Mouse (Mus musculus) cerebellum, postnatal 10 days (tissue): Measurements from ENCODE around the gene Nipa2.

Experiments
- DNase-seq, 2 experiments: peaks; one replicate each; pipeline ENCODE4 v3.0.0; 2021; ENCODE audit warnings: mixed read lengths in 2 of 2

The Nipa2 gene

DNA sequence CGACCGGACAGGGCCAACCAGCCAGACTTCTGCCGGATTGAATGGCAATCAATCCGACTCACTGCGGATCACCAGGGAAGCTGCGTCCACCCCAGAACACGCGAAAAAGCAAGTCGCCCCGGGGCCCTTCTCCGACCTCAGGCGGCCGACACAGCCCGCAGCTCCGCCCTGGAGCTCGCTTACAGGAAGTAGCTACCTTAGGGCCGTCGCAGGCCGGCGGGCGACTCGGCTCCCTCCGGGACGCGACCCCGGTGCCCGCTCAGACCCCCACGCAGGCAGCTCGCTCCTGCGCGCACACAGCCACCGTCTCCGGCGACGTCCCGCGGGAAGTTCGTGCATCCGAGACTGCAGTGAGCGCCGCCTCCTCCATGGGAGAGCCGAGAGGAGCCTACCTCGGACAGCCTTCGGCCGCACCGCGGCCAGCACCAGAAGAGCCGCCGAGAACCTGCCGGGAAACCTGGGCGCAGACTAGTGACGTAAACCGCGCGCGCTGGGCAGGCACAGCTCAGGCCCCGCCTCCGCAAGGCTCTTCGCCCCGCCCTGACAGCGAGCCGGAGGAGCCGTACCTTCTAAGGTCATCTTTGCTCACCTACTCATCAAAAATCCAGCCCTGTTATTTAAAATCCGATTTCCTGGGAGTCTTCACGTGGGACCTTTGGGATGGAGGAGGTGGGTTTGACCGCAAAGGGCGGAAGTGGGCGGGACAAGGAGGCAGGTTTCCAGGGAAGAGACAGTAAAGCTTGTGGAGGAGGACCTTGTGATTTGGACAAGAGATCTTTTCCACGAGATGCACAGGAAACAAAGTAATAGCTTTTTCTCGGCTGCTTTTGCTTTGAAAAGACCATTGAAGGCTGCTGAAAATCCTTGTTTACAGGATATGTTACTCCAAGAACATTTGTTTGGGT is at the start of gene Nipa2:
TSS of gene Nipa2 (minus strand) at position 473 of the 905 bp plus-strand sequence.
- DNase-seq, result peak; percentile 98 to 99

DNA sequence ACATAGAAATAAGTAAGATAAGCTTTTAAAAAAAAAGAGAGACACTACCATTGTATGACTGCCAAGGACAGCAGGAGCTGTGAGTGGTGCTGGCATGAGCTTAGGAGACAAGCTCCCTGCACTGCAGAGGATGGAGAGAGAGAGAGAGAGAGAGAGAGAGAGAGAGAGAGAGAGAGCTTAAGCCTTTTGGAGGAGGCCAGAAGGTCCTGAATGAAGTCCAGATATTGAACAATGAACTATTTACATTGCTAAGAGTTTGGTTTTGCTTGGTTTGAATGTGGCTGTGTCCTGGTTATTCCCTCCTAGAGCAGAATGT is 48.7 kb upstream of the Nipa2 start:
- DNase-seq, result no peak

DNA sequence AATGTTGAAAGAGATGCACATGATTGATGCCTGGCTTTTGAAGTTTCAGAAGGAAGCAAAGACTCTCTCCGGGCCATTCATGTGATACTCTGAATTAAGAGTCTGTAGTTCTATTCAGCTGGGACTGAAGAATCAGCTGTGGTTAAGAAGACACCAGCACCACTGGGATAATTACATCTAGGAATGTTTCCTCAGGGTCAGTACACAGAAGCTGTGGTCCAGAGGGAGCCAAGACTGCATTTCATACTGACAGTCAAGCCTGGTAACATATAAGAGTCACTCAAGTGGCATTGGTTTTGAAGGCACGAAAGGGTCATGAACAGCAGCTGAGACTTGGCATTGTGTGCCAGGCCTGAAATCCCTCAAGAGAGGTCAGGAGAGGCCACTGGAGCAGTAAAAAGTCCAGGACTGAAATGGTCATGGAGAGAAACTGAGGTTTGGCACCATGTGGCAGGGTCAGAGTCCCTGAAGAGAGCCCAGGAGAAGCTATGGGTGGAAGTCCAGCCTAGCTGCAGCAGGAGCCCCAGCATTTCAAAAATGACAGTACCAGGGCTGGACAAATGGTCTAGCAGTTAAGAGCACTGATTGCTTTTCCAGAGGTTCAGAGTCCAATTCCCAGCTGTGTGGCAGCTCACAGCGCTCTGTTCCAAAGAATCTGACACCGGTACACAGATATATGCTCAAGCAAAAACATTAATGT is 48.2 kb upstream of the Nipa2 start:
- DNase-seq, result no peak

DNA sequence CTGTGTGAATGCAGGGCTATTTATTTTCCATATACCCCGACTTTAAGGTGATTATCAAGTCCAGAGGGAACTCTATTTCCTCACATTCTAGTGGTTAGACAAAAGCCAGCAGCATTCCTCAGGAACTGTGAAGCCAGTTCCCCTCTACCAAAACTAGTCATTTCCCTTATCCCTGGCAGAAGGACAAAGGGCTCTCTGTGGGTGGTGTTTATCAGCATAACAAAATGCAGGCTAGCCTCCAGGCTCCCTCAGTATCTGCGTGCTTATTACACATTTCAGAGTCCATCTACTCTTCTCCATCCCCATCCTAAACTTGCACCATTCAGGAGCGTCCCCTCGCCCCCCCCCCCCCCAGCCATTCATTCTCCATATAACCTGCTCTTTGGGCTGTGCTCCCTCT is 36.7 kb upstream of the Nipa2 start:
- no peak for DNase-seq

DNA sequence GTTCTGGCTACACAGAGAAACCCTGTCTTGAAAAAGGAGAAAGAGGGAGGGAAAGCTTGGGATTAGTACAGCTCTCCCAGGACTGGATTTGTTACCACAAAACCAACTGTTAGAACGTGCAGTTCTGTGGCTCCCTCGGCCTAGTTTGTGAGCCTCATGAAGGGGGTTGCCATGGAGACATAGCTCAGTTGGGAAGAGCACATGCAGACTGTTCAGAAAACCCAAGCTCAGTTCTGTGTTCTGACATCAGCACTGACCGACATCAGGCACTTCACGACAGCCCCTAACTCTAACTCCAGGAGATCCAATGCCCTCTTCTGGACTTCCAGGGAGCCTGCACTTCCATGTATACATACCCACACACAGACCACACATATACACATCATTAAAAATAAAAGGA is 32.7 kb upstream of the Nipa2 start:
- DNase-seq, result no peak

DNA sequence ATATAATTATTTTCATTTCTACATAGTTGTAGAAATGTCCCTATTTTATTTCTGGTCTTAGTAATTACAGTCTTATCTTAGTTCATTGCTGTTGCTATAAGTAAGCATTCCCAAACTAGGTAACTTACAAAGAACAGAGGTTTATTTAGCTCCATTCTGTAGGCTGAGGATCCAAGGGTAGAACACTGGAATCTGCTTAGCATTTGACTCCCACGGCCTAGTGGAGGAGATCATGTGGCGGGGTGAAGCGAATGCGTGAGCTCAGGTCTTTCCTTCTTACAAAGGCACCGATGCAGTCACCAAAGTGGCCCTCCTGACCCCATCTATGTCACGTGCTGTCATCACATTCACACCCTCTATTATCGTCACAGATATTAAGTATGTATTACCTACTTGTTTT is 29.6 kb upstream of the Nipa2 start:
- DNase-seq, result no peak

DNA sequence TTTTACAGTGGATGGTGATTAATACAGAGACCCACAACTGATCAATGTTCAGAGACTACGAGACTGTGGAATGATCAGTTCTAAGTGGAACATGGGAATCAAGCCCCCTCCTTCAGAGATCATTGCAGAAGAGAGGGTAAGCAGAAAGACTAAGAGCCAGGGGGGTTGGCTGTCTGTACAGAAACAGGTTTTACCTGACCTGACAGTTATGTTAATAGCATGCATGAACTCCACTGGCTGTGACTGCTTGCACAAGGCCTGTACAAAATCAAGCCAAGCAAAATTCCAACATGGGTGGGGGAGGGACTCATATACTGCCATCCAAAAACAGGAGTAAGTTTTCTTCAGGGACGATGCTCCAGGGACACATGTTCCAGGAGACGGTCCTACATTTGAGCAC is 28.9 kb upstream of the Nipa2 start:
- DNase-seq, result no peak

DNA sequence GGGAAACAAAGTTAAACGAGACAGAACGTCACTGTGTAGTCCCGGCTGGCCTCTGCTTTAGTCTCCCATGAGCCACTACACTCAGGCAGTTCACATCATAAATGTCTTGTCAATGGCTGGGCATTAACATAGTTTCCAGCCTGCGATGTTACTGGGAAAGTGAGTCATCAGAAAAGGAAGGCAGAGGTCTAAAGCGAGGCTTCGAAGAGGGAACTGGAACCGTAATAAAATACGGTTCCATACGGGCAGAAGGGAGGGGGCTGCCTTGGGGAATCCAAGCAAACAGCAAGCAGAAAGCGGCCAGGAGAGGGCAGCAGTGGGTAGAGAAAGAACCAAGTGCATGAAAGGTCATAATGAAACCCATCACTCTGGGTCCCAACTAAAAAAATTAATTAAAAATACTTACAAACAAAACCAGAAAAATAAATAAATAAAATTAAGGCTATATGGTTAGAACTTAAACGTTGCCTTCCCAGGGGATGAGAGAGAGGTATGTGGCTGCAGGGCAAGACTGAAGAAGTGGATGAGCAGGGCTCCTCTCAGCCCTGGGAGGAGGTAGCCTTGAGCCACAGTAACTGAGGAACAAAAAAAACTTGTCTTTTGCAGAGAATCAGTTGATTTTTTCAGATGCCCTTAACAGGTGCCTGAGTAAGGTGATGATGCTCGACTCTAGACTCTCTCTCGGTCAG is 24.4 kb upstream of the Nipa2 start:
- DNase-seq, result peak; percentile 95 to 97

DNA sequence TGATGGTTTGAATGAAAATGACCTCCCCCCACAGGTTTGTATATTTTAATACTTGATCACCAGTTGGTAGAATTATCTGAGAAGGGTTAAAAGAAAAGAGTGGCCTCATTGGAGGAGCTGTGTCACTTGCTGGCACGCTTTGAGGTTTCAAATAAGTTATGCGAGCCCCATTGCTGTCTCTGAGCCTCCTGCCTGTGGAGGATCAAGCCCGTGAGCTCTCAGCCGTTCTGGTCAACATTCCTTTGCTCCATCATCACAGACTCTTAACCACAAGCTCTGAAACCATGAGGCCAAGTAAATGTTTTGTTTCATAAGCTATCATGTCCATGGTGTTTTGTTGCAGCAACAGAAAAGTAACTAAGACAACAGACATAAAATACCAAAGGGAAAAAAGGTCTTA is 22.5 kb upstream of the Nipa2 start:
- DNase-seq, result no peak

DNA sequence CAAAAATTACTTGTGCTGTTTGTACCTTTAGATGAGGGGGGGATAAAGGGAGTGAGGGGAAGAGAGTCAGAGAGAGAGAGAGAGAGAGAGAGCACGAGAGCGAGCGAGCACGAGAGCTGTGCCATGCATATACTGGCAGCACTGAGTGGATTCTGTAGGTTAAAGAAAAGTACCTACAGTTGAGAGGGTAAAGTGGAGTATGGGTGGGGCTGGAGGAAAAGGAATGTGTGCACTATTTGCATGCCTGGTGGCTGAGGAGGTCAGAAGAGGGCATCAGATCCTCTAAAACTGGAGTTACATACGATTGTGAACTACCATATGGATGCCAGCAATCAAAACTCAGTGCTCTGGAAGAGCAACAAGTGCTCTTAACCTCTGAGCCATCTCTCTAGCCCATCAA is 20.8 kb upstream of the Nipa2 start:
- DNase-seq, result no peak

DNA sequence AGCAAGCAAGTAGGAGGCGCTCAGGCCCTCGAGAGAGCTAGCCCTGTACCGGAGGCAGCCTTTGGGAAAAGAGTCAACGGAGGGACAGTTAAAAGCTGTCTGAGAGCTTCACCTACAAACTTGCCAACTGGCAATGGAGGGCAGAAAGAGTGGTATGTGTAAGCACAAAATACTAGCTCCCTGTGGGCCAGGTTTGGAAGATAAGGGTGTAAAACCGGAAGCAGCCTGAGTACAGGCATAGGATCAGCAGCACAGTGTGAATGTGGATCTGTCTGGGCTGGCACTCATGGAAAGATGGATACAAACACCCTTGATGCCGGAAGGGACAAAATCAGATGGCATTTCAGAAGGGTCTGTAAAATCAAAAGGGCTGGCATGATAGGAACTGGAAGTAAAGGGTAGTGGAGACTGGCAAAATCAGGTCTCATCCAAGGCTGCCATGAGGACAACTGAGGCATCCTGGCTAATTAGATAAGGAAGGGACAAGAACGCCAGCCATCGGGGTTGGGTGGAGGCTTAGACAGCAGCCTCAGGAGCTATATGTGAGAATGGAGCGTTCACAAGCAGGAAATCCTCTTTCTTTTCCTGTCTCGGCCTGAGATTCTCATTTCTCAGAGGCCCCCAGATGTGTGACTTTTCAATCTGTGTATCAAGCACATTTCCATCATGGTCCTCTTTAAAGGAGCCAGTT is 19.9 kb upstream of the Nipa2 start:
- no peak for DNase-seq

DNA sequence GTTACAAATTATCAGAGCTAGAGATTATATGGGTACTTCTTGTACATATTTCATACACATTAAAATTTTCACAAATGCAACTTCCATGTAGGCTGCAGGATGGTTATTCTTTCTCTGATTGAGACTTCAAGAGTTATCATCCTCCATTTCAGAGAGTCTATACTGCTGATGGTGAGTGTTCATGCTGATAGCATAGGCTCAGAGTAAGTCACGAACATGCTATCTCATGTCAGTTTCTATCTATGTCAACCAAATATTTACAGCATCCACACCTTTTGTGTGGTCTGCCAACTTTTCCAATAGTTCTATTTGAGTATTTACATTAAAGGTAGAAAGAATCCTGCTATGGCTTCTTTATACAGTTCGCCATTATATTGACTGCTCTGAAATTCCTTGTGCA is 19.2 kb upstream of the Nipa2 start:
- no peak for DNase-seq

DNA sequence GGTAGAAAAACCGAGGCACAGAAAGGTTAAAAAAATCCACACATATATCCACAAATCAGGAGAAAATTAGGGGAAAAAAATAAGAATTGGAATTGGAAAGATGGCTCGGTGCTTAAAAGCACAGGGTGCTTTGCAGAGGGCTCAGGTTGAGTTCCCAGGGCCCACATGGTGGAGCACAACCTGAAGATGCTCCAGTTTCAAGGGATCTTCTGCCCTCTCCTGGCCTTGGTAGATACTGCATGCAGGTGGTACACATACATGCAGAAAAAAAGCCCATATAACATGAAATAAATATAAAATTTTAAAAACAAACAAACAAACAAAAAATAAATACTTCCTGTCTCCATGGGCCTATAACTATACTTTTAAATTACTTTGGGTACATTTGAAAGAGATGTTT is 12.2 kb upstream of the Nipa2 start:
- DNase-seq, result no peak

DNA sequence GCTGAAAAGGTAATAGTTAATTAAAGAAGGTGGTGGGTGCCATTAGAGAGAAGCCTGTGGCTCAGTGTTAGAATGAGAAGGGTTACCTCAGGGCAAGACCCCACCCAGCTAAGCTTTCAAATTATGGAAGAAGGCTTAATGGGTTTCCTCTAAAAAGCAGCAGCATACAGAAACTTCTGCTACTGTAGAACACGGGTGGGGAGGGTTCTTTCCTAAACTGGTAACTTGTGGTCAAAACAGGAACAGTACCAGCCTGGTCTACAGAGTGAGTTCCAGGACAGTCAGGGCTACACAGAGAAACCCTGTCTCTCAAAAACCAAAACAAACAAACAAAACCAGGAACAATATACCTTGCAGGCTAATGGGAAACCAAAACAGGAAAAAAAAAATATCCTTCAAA is 7.1 kb upstream of the Nipa2 start:
- no peak for DNase-seq

DNA sequence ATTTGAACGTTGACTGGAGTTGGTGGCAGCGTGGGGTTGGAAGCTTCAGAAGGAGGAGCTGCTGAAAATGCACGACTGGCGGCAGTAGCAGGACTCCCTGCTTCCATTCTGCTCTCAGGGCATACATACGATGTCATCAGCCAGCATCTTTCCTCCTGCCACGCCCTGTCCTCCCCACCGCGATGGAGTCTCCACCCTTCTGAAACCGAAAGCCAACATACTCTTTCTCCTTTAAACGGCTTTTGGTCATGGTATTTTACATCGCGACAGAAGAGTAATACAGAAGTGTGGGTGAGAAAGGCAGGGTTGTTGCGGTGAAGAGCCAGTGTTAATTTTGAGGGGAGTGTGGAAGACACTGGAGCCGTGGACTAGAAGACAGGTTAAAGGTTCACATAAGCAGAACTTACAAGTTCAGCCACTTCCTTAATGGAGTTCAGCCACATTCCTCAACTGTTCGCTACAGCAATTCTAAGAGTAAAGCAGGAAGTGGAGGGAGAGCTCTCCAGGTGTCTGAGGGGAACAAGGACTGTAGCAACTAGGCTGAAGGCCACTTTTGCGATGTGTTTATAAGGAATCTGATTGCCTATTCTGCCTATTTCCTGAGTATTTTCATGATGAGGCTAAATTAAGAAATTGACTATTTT is 6.1 kb upstream of the Nipa2 start:
- peak in 1 of 2 experiments; percentile 10 for DNase-seq

DNA sequence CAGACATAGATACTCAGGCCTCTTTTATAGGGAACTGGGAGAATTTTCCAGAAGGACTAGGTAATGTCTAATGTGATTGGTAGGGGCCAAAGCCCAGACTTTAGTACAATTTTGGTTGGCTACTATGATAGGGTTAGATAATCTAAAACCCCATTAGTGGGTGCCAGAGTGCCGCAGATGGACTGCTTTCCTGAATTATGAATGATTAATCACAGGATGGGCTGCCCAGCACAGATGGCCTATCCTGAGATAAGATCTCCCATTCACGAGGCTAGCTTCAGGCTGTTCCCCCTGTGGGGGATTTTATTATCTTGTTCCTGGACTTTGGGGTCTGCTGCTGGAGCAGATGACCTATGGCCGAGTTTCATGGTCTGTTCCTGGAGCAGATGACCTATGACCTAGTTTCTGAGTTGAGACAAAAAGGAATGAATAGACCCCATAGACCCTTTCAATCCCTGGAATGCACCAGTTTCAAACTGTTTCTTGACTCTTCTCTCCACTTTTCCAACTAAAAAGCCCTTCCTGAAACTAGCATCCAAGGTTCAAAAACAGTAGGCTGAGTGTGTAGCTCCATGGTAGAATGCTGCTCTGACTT is 4.7 kb upstream of the Nipa2 start:
- DNase-seq, result peak in 1 of 2 experiments; percentile 9

DNA sequence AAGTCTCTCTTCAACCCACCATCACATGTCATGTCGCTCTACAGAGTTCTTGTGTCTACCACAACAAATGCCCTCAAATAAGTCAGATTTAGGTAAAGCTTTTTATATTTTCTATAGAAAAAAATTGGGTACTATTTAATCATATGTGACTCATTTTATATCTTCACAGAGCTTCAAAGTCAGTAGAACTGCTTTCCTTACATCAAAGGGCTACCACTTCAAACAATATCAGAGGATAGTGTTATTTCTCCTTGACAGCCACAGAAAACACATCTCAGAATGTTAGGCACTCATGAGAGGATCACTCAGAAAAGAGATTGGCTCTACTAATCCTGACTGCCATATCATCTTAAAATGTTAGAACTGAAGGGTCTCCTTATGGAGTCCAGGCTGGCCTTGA is 1.8 kb downstream of the Nipa2 start:
- no peak for DNase-seq

DNA sequence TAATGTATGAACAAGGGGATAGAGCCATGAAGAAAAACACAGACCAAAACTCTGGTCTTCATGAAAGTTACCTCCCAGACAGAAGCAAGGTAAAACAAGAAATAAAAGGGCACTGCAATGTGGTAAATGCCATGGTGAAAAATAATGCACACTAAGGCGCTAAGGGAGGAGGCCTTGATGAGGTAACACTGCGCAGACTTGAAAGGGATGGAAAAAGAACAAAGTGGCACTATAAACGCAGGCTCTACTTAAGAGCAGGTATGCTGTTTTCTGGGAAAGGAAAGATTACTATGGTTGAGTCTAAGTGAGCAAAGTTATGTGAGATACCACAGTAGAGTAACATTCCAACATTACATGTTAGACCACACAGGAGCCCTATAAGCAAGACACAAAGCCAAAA is 2.5 kb downstream of the Nipa2 start:
- DNase-seq, result no peak

DNA sequence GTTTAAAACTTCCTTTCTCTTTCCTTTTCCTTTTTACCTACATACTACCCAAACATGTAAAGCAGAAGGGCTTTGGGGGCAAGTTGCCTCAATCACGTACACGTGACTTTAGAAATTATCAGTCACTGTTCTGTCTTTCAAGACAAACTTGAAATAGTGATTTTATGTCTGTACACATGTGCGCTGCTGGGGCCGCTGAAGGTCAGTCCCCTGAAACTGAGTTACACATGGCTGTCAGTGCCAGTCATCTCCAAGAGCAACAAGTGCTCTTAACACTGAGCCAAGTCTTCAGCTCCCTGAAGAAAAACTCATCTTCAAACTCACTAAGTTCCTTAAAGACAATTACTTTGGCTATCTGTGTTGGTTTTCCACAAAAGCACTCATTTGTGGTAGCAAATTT is 4.4 kb downstream of the Nipa2 start:
- no peak for DNase-seq

DNA sequence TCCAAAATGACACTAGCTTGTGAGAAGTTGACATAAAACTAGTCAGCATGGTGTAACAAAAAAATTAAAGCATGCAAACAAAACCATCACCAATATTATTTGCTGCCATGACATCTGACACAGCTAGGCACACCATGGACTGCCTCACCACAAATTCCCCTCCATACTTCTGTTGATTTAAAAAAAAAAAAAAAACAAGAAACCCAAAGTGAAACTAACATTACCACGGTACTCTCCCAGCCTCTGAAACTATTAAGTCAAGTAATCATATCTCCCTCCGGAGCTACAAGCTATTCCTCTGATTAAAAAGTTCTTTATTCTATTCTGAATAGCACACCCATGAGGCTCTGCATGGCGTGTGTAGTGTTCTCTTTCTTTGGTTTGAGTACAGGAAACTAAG is 5.1 kb downstream of the Nipa2 start:
- no peak for DNase-seq

DNA sequence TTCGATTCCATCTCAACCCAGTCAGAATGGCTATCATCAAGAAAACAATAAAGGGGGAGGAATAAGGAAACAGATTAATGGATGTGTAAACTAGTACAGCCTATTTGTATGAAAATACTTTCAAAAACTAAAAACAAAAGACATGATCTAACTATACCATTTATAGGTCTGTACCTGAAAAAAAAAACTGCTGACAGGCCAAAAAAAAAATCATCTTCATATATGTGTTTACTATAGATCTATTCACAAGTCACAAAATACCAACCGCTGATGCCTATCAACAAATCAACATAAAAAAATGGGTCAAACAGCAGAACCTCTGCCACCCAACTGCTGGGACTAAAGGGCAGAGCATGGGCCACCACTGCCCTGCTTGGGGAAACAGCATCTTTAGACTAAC is 6.2 kb downstream of the Nipa2 start:
- no peak for DNase-seq

DNA sequence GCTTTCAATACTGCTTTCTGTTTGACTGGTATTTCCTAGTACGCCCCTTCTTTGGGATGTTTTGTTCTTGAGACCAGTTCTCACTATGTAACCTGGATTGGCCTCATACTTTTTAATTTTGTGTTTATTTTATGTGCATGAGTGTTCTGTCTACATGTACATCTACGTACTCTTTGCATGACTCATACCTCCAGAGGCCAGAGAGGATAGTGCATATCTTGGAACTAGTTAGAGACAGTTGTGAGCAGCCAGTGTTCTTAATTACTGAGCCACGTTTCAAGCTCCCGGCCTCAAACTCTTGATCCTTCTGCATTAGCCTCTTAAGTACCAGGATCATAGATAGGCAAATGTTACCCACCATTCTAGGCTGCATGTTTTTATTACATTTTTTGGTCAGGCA is 23.9 kb downstream of the Nipa2 start:
- DNase-seq, result no peak
